Mouse (Mus musculus) thymus, adult 2 months (tissue): ENCODE results near the gene Pdlim4.

Experiments used
- CTCF ChIP-seq: fragments of 200-500 bp; IDR thresholded peaks from 2 replicates; pipeline ENCODE4 v1.5.1; 2012; ENCODE audit warnings: mild to moderate bottlenecking, control low read depth, low read length, moderate library complexity, borderline replicate concordance; ENCODE audit not compliant: control insufficient read depth, poor library complexity, insufficient read depth; ENCODE audit errors: extremely low read depth
- POLR2A ChIP-seq: fragments of 200-500 bp; IDR thresholded peaks from 2 replicates; pipeline ENCODE4 v1.6.1; 2012; ENCODE audit warnings: mild to moderate bottlenecking, low read length, control low read depth, moderate library complexity; ENCODE audit not compliant: control insufficient read depth, poor library complexity, insufficient read depth; ENCODE audit errors: extremely low read depth

DNA sequence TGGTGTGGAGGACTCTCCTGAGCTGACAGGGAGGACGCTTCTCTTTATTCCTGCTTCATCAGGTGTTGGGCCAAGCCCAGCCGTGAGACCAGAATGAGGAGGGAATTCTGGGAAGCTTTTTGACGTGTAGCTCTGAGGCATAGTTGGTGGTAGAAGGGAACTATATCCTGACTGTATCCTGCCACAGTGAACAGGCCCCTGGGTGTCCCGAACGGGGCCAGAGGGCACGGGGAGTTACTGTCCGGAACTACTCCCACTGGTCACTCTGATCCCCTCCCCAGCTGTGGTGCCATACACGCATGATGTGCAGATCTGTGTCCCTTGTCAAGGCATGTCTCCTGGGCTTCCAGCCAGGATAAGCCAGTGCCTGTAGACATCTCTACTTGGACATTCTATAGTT lies 46.5 kb upstream of the Pdlim4 start:
- no peak for TF ChIP-seq CTCF
- TF ChIP-seq POLR2A: no peak
